Mouse (Mus musculus) frontal cortex, adult (tissue): ENCODE results near the gene 4921507P07Rik.
A peak's percentile ranks its signal among the peaks of the same experiment; 100 is the strongest.
"Not testable (repeated sequence)": the region's sequence is repeated elsewhere in the genome, so short reads cannot be mapped to it uniquely, and the experiment has no call there.

ENCODE experiments used
- ATAC-seq: cut with Nextera tagmentation; 2 replicates; pipeline ENCODE4 v1.9.2; 2017; ENCODE audit warnings: mild to moderate bottlenecking, moderate library complexity, mixed read lengths; ENCODE audit not compliant: low TSS enrichment

The 4921507P07Rik gene

GRCm38 (mm10) chr6:50596301-50597211 lies at the start of gene 4921507P07Rik:
TSS of gene 4921507P07Rik (minus strand) at chr6:50596632.
- ATAC-seq: peak; percentile 95

DNA sequence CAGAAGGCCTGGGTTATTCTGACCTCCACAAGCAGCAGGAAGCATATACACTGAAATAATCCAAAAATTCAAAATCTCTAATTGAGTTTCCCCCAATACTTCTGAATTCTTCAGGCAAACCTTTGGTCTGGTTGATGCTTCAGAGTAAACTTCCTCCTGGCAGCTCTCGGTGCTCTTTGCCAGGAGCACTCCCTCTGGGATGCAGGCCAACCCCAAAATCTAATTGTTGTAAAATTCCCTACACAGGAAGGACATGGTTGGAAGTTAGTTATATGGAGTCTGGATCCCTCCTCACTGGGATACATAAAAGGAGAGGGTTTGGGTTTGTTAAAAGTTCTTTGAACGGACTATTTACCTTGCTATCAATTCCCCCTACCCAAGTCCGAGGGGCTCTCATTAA lies 48.3 kb upstream of the 4921507P07Rik start:
- no peak for ATAC-seq

DNA sequence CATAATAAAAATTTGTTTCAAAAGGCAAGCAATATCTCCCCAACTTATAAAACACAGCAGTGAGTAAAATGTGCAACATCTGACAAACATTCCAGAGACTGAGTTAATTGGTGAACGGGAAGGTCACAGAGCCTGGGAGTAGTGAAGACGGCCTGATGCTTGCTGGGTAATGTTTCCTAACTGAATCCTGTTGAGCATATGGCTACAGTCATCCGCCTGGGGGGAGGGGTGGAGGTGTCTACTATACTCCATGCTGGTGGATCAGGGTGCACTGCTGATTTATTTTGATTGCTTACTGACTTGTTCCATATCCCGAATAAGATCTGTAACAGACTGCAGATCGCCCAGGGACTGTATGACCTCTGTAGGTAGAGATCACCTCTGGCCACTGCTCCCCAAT lies 45.5 kb upstream of the 4921507P07Rik start:
- ATAC-seq: no peak

- no peak for ATAC-seq
These were observed 43.9 kb upstream of the 4921507P07Rik start for GRCm38 (mm10) chr6:50640377-50640776.

- no peak for ATAC-seq
These were observed 43.2 kb upstream of the 4921507P07Rik start for GRCm38 (mm10) chr6:50639656-50640055.

GRCm38 (mm10) chr6:50626170-50626569 lies 29.7 kb upstream of the 4921507P07Rik start:
- ATAC-seq: not testable (repeated sequence)

DNA sequence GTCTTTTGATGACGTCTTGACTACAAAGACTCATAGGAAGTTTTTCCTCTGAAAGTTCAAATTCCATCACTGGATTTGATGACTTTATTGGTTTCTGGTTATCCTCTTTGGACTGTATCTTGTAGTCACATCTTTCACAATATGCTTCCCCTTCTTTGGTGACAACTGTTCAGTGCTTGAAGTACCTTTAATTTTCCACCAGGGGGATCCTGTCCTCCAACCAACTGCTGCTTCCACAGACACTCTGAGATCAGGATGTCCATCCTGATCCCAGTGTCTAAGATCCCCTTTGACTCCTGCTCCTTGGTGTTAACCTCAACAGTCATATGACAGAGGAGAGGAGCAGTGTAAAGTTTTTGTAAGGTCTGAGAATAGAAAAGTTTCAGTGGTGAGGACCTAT lies 21.8 kb upstream of the 4921507P07Rik start:
- not testable (repeated sequence) for ATAC-seq

DNA sequence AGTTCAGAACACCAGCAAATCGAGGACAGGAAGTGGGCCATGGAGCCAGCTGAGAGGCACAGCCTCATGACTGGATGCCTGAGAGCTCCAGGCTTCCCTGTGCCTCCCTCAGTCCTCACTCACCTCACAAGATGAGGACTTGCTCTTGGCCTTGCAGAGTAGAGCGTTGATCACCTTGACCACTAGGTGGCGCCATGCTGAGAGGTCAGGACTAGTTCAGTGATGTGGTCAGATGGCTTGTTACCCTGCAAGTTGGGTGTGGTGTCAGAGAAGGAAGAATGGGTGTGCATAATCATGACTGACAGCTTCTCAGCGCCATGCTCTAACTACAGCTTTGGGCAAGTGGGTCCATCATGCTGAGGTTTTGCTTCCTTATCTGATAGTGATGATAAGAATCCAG lies 5.2 kb upstream of the 4921507P07Rik start:
- ATAC-seq: no peak

DNA sequence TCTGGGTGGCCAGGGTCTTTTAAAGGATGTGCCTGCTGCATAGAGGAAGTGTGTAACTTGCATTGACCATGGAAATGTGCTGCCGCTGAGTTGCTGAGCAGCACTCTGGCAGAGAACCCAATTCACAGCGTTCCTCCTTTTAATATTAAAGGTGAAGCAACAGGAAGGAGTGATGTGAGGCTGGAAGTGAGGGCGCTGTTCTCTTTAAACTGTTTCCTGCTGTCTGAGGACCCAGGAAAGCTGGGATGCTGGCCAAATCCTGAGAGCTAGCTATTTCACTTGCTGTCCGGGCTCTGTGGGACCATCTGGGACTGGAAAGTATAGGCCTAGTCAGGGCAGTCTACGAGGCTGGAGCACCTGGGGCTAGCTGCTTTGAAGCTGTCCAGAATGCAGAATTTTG lies 2.1 kb upstream of the 4921507P07Rik start:
- ATAC-seq: no peak

DNA sequence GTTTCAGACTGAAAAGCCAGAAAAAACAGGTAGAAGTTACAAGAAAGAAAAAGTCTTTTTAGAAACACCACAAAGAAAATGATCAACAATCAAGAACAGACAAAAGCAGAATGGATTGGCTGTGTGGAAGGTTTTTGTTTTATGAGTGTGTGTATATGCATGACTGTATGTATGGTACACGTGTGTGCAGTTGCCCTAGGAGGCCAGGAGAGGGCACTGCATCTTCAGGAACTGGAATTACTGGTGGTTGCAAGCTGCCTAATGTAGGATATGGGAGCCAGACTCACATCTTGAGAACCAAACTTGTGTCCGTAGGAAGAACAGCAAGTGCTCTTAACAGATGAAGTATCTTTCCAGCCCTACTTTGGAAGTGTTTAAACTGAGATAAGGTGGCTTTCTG lies 2.1 kb downstream of the 4921507P07Rik start:
- ATAC-seq: no peak

DNA sequence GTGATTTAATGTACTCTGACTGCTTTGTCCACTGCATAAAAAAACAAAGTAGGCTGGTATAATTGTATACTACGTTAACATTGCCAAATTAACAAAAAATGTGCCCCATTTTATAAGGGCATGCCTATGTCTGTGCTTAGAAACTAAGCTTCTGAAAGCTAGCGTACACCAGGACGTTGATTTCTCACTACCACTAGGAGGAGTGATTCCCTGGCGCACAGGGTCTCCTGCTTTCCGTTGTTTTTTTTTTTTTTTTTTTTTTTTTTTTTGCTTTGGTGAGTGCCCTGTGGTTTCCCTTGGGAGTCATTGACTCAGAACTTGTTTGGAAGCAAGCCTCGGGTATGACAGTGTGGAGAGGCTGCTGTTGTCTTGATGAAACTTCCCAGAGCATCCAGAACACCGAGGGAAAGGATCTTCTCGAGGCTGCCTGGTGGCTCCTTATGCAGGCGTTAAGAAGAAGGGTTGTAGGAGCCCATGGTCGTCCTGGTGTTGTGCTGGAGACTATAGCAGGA lies 3.0 kb downstream of the 4921507P07Rik start:
- no peak for ATAC-seq

DNA sequence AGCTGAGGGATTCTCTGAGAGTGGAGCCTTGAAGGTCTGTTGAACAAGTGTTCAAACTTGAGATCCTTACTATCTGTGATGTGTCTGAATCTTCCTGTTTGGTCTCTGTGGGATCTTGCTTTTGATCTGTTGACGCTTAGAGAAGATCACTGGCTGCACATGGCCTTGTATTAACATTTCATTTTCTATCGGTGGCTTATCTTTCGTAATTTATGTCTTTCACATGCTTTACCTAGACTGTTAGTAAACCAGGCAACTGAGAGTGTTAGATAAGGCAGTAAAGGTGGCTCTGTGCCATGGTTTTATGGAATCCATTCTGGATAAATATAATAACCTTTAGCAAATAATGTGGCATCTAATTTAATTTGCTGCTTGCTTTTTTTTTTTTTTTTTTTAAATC lies 6.2 kb downstream of the 4921507P07Rik start:
- no peak for ATAC-seq

GRCm38 (mm10) chr6:50588251-50588650 lies 8.2 kb downstream of the 4921507P07Rik start:
- ATAC-seq: peak; percentile 77

- ATAC-seq: no peak
These were observed 9.0 kb downstream of the 4921507P07Rik start for GRCm38 (mm10) chr6:50587412-50587811.

- no peak for ATAC-seq
These were observed 10.1 kb downstream of the 4921507P07Rik start for GRCm38 (mm10) chr6:50586316-50586715.

GRCm38 (mm10) chr6:50585733-50586132 lies 10.7 kb downstream of the 4921507P07Rik start:
- no peak for ATAC-seq

DNA sequence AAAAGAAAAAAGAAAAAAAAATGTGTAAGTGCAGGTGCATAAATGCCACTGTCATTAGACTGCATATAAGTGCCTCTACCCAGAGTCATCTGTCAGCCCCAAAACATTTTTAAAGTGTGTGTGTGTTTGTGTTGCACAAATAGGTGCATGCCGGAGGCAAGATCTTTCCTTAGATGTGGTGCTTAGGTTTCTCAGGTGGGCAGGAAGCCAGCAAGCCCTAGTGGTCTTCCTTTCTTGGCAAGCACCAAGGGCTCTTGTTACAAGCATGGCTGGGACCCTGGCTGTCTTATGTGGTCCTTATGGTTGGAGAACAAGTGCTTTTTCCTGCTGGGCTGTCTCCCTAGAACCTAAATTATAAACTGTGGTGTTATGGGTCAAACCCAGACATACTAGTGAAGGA lies 24.8 kb downstream of the 4921507P07Rik start:
- ATAC-seq: no peak

DNA sequence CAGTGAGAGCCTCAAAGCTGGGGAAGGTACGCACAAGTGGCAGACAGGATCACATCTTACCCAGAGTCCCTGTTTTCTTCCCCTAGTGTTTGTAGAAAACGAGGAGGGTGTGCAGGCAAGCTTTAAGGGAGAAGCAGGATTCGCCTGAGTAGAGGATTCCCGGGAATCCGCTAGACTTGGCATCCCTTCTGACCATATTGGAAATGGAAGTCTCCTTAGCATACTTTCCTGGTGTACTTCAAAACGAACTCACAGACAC lies 29.5 kb downstream of the 4921507P07Rik start:
- no peak for ATAC-seq

- ATAC-seq: peak; percentile 95
These were observed 30.1 kb downstream of the 4921507P07Rik start, which contains the start of gene Cycs for GRCm38 (mm10) chr6:50566141-50566996. TSS of gene Cycs (minus strand) at chr6:50566538.

- ATAC-seq: no peak
These were observed 32.8 kb downstream of the 4921507P07Rik start for GRCm38 (mm10) chr6:50563651-50564050.

DNA sequence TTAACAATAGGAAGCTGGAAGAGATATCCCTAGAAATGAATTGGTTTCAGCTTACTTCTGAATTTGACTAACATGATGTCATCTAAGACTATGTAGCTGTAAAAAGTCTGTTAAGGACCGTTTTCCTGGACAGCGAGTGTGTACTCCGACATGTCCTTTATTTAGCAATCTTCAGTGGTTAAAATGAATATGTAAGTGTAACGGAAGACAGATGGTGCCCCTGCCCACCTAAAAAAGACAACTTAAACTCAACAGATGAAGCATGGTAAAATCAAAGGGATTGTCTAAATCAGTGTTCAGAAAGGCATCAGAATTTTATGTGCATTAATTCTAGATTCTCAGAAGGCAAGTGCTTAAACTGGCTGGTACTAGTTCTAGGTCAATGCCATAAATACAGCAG lies 34.0 kb downstream of the 4921507P07Rik start:
- peak; percentile 31 for ATAC-seq

GRCm38 (mm10) chr6:50560776-50561175 lies 35.7 kb downstream of the 4921507P07Rik start:
- ATAC-seq: no peak

GRCm38 (mm10) chr6:50558877-50559276 lies 37.6 kb downstream of the 4921507P07Rik start:
- ATAC-seq: no peak
